12 mouse cellular contexts compared by ENCODE assay signal in genomic region chr2:36224153-36224552, GRCm38 (mm10).
"Had no signal": no experiment of that assay in that cellular context is flagged by ENCODE, and none has a peak within 500 bp of the region (broad histone marks: within the 10 kb centered on the region; RNA-seq: fewer than 3 reads in every experiment).

No protein-coding gene starts in this region.

- H3K27ac ChIP-seq: kidney, postnatal 0 days; layer of hippocampus, adult 2 months; limb, embryonic 13.5 days; liver, embryonic 14.5 days; midbrain, embryonic 12.5 days had no signal

- H3K4me3 ChIP-seq: layer of hippocampus, adult 2 months; limb, embryonic 13.5 days; midbrain, embryonic 12.5 days had no signal

- H3K36me3 ChIP-seq: limb, embryonic 13.5 days; midbrain, embryonic 12.5 days had no signal

- H3K4me1 ChIP-seq: midbrain, embryonic 12.5 days had no signal

- H3K9ac ChIP-seq: limb, embryonic 13.5 days; liver, embryonic 14.5 days; midbrain, embryonic 12.5 days had no signal

- DNase-seq: kidney, adult 8-10 months; kidney, postnatal 4 days; left cerebral cortex, postnatal 4 days; right cerebral cortex, postnatal 25 days; thymus, postnatal 36 days had no signal

- H3K9me3 ChIP-seq: limb, embryonic 13.5 days; midbrain, embryonic 12.5 days had no signal

- ATAC-seq: inflammation-experienced regulatory T-cells, adult 6 months; midbrain, embryonic 16.5 days had no signal

- H3K4me2 ChIP-seq: limb, embryonic 13.5 days; midbrain, embryonic 12.5 days had no signal
